Mouse (Mus musculus) fibroblast of lung, adult 2 months (primary cell): Measurements from ENCODE around the gene Rhox3a.
"Not testable (repeated sequence)": the region's sequence is repeated elsewhere in the genome, so short reads cannot be mapped to it uniquely, and the experiment has no call there.

ENCODE experiments used
- DNase-seq: peaks from one replicate; pipeline ENCODE4 v3.0.0-alpha.2; 2011; ENCODE audit warnings: low read depth

Gene Rhox3a

GRCm38 (mm10) chrX:37249619-37250018 is at the start of gene Rhox3a:
TSS of gene Rhox3a (plus strand) at chrX:37249919.
- not testable (repeated sequence) for DNase-seq

GRCm38 (mm10) chrX:37210941-37211340 is 38.8 kb upstream of the Rhox3a start, which contains the start of gene Gm9:
TSS of gene Gm9 (minus strand) at chrX:37211041.
- no peak for DNase-seq

- not testable (repeated sequence) for DNase-seq
These were observed 27.6 kb upstream of the Rhox3a start, which contains the start of gene Rhox1 for GRCm38 (mm10) chrX:37222158-37222557. TSS of gene Rhox1 (minus strand) at chrX:37222258.

- not testable (repeated sequence) for DNase-seq
These were observed 5.0 kb upstream of the Rhox3a start, which contains the start of gene Rhox2a for GRCm38 (mm10) chrX:37244676-37245075. TSS of gene Rhox2a (plus strand) at chrX:37244976.

GRCm38 (mm10) chrX:37265038-37265437 is 15.3 kb downstream of the Rhox3a start, which contains the start of gene Rhox4a:
TSS of gene Rhox4a (plus strand) at chrX:37265338.
- DNase-seq, result not testable (repeated sequence)
